Mouse (Mus musculus) embryo, embryonic 11 days (tissue): ENCODE measurements around the gene Mylk3.

ENCODE experiments used
- DNase-seq: peaks from one replicate; pipeline ENCODE4 v3.0.0-alpha.2; 2015

Gene Mylk3

GRCm38 (mm10) chr8:85308564-85308963 is 77.6 kb downstream of the Mylk3 start:
- DNase-seq, result no peak

GRCm38 (mm10) chr8:85303531-85303930 is 82.6 kb downstream of the Mylk3 start:
- DNase-seq, result no peak

DNA sequence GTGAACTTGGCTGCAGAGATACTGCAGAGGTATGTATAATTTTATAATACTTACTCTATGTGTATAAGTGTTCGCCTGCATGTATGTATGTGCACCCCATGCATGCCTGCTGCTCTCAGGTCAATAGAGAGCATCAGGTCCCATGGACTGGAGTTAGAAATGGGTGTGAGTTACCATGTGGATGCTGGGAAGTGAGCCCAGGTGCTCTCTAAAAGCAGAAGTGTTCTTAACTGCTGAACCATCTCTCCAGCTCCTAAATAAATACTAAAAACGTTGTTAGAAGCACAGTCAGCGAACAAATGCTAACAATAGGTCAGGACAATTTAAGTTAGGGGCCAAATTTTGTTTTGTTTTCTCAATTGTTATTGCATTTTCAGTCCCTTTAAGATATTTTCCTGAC is 83.2 kb downstream of the Mylk3 start:
- DNase-seq, result no peak

GRCm38 (mm10) chr8:85301941-85302340 is 84.2 kb downstream of the Mylk3 start:
- no peak for DNase-seq

DNA sequence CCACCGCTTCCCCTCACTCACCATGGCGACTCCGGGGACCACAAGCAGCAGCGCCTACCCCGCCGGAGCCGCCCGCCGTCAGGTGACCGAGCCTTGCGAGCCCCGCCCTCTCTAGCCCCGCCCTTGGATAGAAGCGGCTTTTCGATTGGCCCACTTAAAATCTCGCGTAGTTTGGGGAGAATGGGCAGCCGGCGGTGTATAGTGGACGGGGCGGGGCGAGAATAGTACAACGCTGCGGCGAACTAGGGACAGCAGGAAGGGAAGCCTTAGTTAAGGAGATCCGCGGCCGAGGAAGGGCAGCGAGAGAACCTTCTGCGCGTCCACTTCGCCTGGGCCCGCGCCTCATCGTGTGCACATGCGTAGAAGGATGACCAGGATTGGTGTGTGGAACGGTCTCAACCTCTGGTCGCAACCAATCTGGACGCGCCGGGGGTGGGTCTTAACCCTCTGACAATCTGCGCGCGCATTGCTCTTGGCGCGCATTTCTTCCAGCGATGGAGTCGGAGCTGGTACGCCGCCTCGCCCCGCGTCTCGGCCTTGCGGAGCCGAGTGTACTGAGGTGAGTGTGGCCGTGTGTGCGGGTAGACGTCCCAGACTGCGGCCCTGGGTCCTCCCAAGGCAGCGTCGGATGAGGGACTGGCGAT is 86.6 kb downstream of the Mylk3 start, which contains the start of the genes Orc6 and Vps35:
Orc6 (plus strand) TSS at position 199 of the 644 bp plus-strand sequence.
Vps35 (minus strand) TSS at position 369 of the 644 bp plus-strand sequence.
- DNase-seq, result peak; percentile 99

DNA sequence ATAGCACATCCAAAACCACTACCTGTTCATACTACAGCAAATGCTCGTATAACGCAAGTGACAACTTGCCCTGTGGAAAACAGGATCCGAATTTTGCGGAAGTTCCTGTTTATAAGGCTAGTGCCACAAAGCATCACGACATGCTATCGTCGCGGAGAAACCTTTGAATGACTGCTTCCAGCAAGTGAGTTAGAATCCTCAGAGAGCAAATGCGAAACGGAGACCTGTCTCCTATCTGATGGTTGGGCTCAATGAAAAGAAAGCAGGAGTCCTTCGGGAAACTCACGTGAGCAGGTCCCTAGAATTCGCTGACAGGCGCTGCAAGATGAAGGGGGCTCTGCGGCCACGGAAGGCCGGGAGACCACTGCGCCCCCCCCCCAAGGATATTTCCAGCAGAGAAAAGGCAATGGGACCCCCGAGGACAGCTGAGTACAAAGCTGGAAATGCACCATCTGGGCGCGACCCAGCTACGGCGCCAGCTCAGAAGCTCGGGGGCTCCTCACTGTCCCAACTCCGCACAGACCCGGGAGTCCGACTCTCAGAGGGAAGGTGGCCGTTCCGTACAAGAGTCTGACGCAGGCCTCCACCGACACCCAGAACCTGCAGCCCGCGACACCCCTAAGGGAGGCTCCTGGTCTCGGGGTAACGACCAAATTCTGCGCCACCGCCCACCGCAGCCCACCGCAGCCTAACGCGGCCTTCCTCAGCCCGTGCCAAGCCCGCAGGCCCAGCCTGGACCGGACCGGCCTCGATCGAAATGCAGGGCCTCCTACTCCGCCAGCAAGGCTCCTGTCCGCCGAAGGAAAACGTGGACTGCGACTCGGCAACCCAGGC is 87.3 kb downstream of the Mylk3 start:
- DNase-seq, result peak; percentile 32

DNA sequence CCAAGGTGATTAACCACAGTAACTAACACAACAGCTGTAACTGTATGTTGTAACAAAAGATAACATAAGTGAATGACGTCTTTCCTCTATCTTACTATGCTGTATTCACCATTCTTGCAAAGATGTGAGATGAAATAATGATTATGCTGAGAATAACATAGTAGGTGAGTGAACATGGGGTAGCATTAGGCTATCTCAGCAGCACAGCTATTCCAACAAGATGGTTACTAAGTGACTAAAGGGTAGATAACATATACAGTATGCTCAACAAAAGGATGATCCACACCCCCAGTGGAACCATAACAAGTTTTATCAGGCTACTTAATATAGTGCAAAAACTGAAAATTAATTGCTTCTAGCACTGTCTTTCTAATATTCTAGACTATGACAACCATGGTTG is 99.3 kb downstream of the Mylk3 start:
- DNase-seq, result no peak
